20 mouse cellular contexts compared by ENCODE assay signal in the genomic region with DNA sequence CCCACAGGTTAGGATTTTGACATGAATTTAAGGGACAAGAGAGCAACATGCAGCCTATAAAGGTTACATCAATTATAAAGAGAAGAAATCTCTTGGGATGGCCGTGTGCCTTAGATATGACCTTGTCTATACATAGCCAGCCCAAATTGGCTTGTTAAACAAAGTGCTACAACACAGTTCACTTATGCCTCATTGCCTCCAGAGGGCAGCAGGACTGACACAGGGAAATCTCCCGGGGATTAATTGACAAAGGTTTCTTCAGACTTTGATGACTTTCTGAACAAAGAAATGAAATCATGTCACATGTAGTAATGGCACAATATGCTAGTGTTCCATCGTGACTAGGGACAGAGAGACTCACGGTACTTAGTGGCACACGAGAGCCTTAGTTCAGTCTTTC. TPM values are rescaled to one million over a fixed set of nuclear protein-coding genes. Genes with fewer than 3 reads are reported as not detected.
DNase-seq lines count a peak whose midpoint lies in the region; ATAC-seq and TF ChIP-seq lines count a peak whose summit lies in the region.
"Had no signal": no experiment of that assay in that cellular context is flagged by ENCODE, and none has a peak within 500 bp of the region (broad histone marks: within the 10 kb centered on the region; RNA-seq: fewer than 3 reads in every experiment).

No protein-coding gene starts in this region.

- H3K9me3 ChIP-seq in forebrain, postnatal 0 days (ENCODE audit: low read length) = no peaks in the 10 kb centered on the region
- H3K9me3 ChIP-seq in forebrain, embryonic 14.5 days (replicated peaks; ENCODE audit: control insufficient read depth, low read length) = no peaks in the 10 kb centered on the region
- no peaks in the 10 kb centered on the region for H3K9me3 ChIP-seq in kidney, postnatal 0 days (replicated peaks; ENCODE audit: low read length)
- no peaks in the 10 kb centered on the region for H3K9me3 ChIP-seq in midbrain, postnatal 0 days (ENCODE audit: low read length)
- no peaks in the 10 kb centered on the region for H3K9me3 ChIP-seq in midbrain, embryonic 11.5 days (ENCODE audit: control insufficient read depth, low read length)
- H3K9me3 ChIP-seq: embryonic facial prominence, embryonic 13.5 days; hindbrain, embryonic 13.5 days; kidney, embryonic 15.5 days; liver, embryonic 15.5 days; neural tube, embryonic 13.5 days; stomach, embryonic 15.5 days had no signal

- peaks cover 24% of the 10 kb centered on the region for H3K4me1 ChIP-seq in forebrain, postnatal 0 days (ENCODE audit: insufficient read depth)
- peaks cover 23% of the 10 kb centered on the region for H3K4me1 ChIP-seq in forebrain, embryonic 14.5 days (ENCODE audit: control insufficient read depth, insufficient read depth, low read length)
- H3K4me1 ChIP-seq in kidney, postnatal 0 days (replicated peaks; ENCODE audit: insufficient read depth, low read length) = no peaks in the 10 kb centered on the region
- peaks cover 7% of the 10 kb centered on the region; the same call in 1 of the 2 replicates for H3K4me1 ChIP-seq in midbrain, postnatal 0 days (ENCODE audit: insufficient read depth, low read length)
- H3K4me1 ChIP-seq in midbrain, embryonic 11.5 days (ENCODE audit: control insufficient read depth, insufficient read depth, low read length) = peaks cover 12% of the 10 kb centered on the region
- H3K4me1 ChIP-seq: embryonic facial prominence, embryonic 13.5 days; kidney, embryonic 15.5 days; liver, embryonic 15.5 days; stomach, embryonic 15.5 days had no signal

- no peak for DNase-seq in forebrain, postnatal 0 days
- DNase-seq in forebrain, embryonic 14.5 days (ENCODE audit: low spot score) = no peak
- no peak for DNase-seq in kidney, postnatal 0 days (ENCODE audit: low spot score)
- no peak for DNase-seq in kidney, adult 18-20 months
- peak; percentile 28 for DNase-seq in midbrain, postnatal 0 days (ENCODE audit: low spot score)
- no peak for DNase-seq in midbrain, embryonic 11.5 days (ENCODE audit: low spot score, missing footprints)
- no peak for DNase-seq in right cerebral cortex, postnatal 10 days (ENCODE audit: low spot score in 2 of 2)
- DNase-seq: cerebellum, adult 8-10 months; lung, postnatal 14 days; right cerebral cortex, postnatal 14 days; spleen, adult 18-20 months; thymus, adult 2 months had no signal

- H3K27ac ChIP-seq in forebrain, postnatal 0 days (ENCODE audit: low read depth, low read length) = no peak overlapping the region
- no peak overlapping the region for H3K27ac ChIP-seq in forebrain, embryonic 14.5 days (ENCODE audit: low read depth, low read length)
- no peak overlapping the region for H3K27ac ChIP-seq in kidney, postnatal 0 days
- H3K27ac ChIP-seq in midbrain, postnatal 0 days (ENCODE audit: low read depth, low read length) = no peak overlapping the region
- H3K27ac ChIP-seq in midbrain, embryonic 11.5 days (ENCODE audit: low read depth, low read length) = no peak overlapping the region
- H3K27ac ChIP-seq: embryonic facial prominence, embryonic 13.5 days; hindbrain, embryonic 13.5 days; kidney, embryonic 15.5 days; liver, embryonic 15.5 days; midbrain, embryonic 10.5 days; neural tube, embryonic 13.5 days; stomach, embryonic 15.5 days had no signal

- ATAC-seq in forebrain, postnatal 0 days = no peak
- ATAC-seq in forebrain, embryonic 14.5 days = no peak
- ATAC-seq in kidney, postnatal 0 days (replicated peaks; ENCODE audit: low FRiP score, low read depth) = no peak
- no peak for ATAC-seq in midbrain, postnatal 0 days (ENCODE audit: low FRiP score)
- no peak for ATAC-seq in midbrain, embryonic 11.5 days (ENCODE audit: low FRiP score)
- ATAC-seq in megakaryocyte-erythroid progenitor cell, adult 5-6 weeks (replicated peaks; ENCODE audit: low FRiP score, low TSS enrichment, poor library complexity, severe bottlenecking) = no peak

- H3K9ac ChIP-seq in forebrain, postnatal 0 days = no peak overlapping the region
- H3K9ac ChIP-seq in forebrain, embryonic 14.5 days (ENCODE audit: low read length) = no peak overlapping the region
- H3K9ac ChIP-seq in kidney, postnatal 0 days (ENCODE audit: low read depth, low read length) = no peak overlapping the region
- no peak overlapping the region for H3K9ac ChIP-seq in midbrain, postnatal 0 days (replicated peaks; ENCODE audit: low read length, poor library complexity, severe bottlenecking)
- H3K9ac ChIP-seq in midbrain, embryonic 11.5 days (ENCODE audit: low read length) = no peak overlapping the region
- H3K9ac ChIP-seq: embryonic facial prominence, embryonic 13.5 days; hindbrain, embryonic 13.5 days; kidney, embryonic 15.5 days; liver, embryonic 15.5 days; neural tube, embryonic 13.5 days; stomach, embryonic 15.5 days had no signal

- no peak overlapping the region for H3K4me3 ChIP-seq in forebrain, postnatal 0 days (ENCODE audit: low read depth, low read length)
- no peak overlapping the region for H3K4me3 ChIP-seq in forebrain, embryonic 14.5 days (ENCODE audit: low read depth, low read length)
- no peak overlapping the region for H3K4me3 ChIP-seq in kidney, postnatal 0 days (replicated peaks; ENCODE audit: low read depth, low read length)
- no peak overlapping the region for H3K4me3 ChIP-seq in midbrain, postnatal 0 days (ENCODE audit: low read depth, low read length)
- H3K4me3 ChIP-seq in midbrain, embryonic 11.5 days (ENCODE audit: low read depth, low read length) = no peak overlapping the region
- H3K4me3 ChIP-seq: embryonic facial prominence, embryonic 13.5 days; hindbrain, embryonic 13.5 days; kidney, embryonic 15.5 days; liver, embryonic 15.5 days; midbrain, embryonic 10.5 days; neural tube, embryonic 13.5 days; stomach, embryonic 15.5 days had no signal

- peak; percentile 37 for TF ChIP-seq CTCF in forebrain, postnatal 0 days (IDR thresholded peaks at IDR 0.05; ENCODE audit: low read depth)
- peak; percentile 38; the same call in 1 of the 2 replicates for TF ChIP-seq CTCF in kidney, postnatal 0 days (IDR thresholded peaks at IDR 0.05; ENCODE audit: low read depth)
- peak; percentile 44 for TF ChIP-seq CTCF in midbrain, postnatal 0 days (IDR thresholded peaks at IDR 0.05)

- no peaks in the 10 kb centered on the region for H3K36me3 ChIP-seq in forebrain, postnatal 0 days (ENCODE audit: insufficient read depth)
- no peaks in the 10 kb centered on the region for H3K36me3 ChIP-seq in forebrain, embryonic 14.5 days (ENCODE audit: control insufficient read depth, insufficient read depth, low read length)
- no peaks in the 10 kb centered on the region for H3K36me3 ChIP-seq in kidney, postnatal 0 days (ENCODE audit: insufficient read depth, low read length)
- no peaks in the 10 kb centered on the region for H3K36me3 ChIP-seq in midbrain, postnatal 0 days (ENCODE audit: insufficient read depth, low read length)
- H3K36me3 ChIP-seq in midbrain, embryonic 11.5 days (ENCODE audit: control insufficient read depth, insufficient read depth, low read length) = no peaks in the 10 kb centered on the region
- H3K36me3 ChIP-seq: embryonic facial prominence, embryonic 13.5 days; hindbrain, embryonic 13.5 days; kidney, embryonic 15.5 days; liver, embryonic 15.5 days; midbrain, embryonic 10.5 days; neural tube, embryonic 13.5 days; stomach, embryonic 15.5 days had no signal

- WGBS in forebrain, postnatal 0 days = 32% methylated on average over 5 of the region's 5 CpGs
- WGBS in forebrain, embryonic 14.5 days = 47% methylated on average over 5 of the region's 5 CpGs
- 77% methylated on average over 5 of the region's 5 CpGs for WGBS in kidney, postnatal 0 days
- 61% methylated on average over 5 of the region's 5 CpGs for whole genome bisulfite sequencing in midbrain, postnatal 0 days
- WGBS in midbrain, embryonic 11.5 days = 64% methylated on average over 5 of the region's 5 CpGs

- H3K4me2 ChIP-seq in forebrain, postnatal 0 days (ENCODE audit: low read depth) = no peak overlapping the region
- H3K4me2 ChIP-seq in forebrain, embryonic 14.5 days (ENCODE audit: low read length) = no peak overlapping the region
- no peak overlapping the region for H3K4me2 ChIP-seq in kidney, postnatal 0 days (ENCODE audit: low read length)
- no peak overlapping the region for H3K4me2 ChIP-seq in midbrain, postnatal 0 days (ENCODE audit: low read depth, low read length, poor library complexity, severe bottlenecking)
- H3K4me2 ChIP-seq in midbrain, embryonic 11.5 days = no peak overlapping the region
- H3K4me2 ChIP-seq: embryonic facial prominence, embryonic 13.5 days; hindbrain, embryonic 13.5 days; kidney, embryonic 15.5 days; liver, embryonic 15.5 days; neural tube, embryonic 13.5 days; stomach, embryonic 15.5 days had no signal

- no peaks in the 10 kb centered on the region for H3K27me3 ChIP-seq in forebrain, postnatal 0 days (ENCODE audit: insufficient read depth, low read length)
- H3K27me3 ChIP-seq in forebrain, embryonic 14.5 days (replicated peaks; ENCODE audit: control insufficient read depth, insufficient read depth, low read length) = no peaks in the 10 kb centered on the region
- H3K27me3 ChIP-seq in kidney, postnatal 0 days (ENCODE audit: insufficient read depth, low read length) = 0 out of 2 replicates have a peak, but pooled peaks cover 2% of the 10 kb centered on the region
- H3K27me3 ChIP-seq in midbrain, postnatal 0 days (ENCODE audit: insufficient read depth, low read length) = no peaks in the 10 kb centered on the region
- H3K27me3 ChIP-seq in midbrain, embryonic 11.5 days (ENCODE audit: control insufficient read depth, insufficient read depth, low read length) = no peaks in the 10 kb centered on the region
- H3K27me3 ChIP-seq: stomach, embryonic 15.5 days had no signal

RNA-seq across cellular contexts. Expression of gene Cacna1e, which starts 5.9 kb away (rescaled TPM):
- 52.2 and 74.0 TPM in 2 replicates for total RNA-seq in forebrain, postnatal 0 days (2014; rRNA removed)
- 3.5 and 7.2 TPM in 2 replicates for polyA plus RNA-seq in forebrain, postnatal 0 days (2015; fragmentation: Nextera tagmentation; extraction: Ambion mirVana)
- polyA plus RNA-seq in forebrain, embryonic 14.5 days (2014; fragmentation: Nextera tagmentation; extraction: Ambion mirVana) = 6.7 and 13.9 TPM in 2 replicates
- polyA plus RNA-seq in kidney, postnatal 0 days (2015; fragmentation: Nextera tagmentation; extraction: Ambion mirVana) = 0.03 and 0.05 TPM in 2 replicates
- 68.4 and 76.9 TPM in 2 replicates for total RNA-seq in midbrain, postnatal 0 days (2014; rRNA removed)
- polyA plus RNA-seq in midbrain, postnatal 0 days (2015; fragmentation: Nextera tagmentation; extraction: Ambion mirVana) = 7.6 and 10.3 TPM in 2 replicates
- polyA plus RNA-seq in midbrain, embryonic 11.5 days (2014; fragmentation: Nextera tagmentation; extraction: Ambion mirVana) = 1.5 and 1.7 TPM in 2 replicates
- total RNA-seq in megakaryocyte-erythroid progenitor cell, adult 5-6 weeks (2014; fragmentation: Nextera tagmentation) = 3.2 and 5.4 TPM in 2 replicates
- total RNA-seq in megakaryocyte-erythroid progenitor cell, adult 5-6 weeks (2017) = 1.2 and 2.1 TPM in 2 replicates
